Mouse (Mus musculus) right cerebral cortex, postnatal 36 days (tissue): ENCODE data around the gene Minos1.

Source experiments
- DNase-seq, 2 experiments: peaks; one replicate each; pipeline ENCODE4 v3.0.0; 2022; ENCODE audit warnings: low spot score in 2 of 2, mixed read lengths in 1 of 2

Minos1 gene

GRCm38 (mm10) chr4:139095406-139095805 lies 35.5 kb downstream of the Minos1 start:
- DNase-seq = no peak

DNA sequence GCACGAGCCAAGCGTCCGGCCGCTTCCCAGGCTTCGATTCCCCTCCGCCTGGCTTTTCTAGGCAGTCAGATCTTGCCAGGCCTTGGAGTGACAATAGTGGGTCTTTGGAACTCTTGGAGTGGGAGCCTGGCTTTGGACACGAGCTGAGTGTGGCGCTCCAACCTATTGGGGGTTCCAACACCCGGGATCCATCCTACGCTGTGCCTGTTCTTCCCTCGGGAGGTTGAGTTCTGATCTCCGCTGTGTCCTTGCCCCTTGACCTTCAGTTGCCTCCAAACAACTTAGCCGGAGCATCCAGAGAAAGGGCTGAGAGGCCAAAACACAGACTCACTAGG lies 37.8 kb downstream of the Minos1 start:
- DNase-seq = no peak

GRCm38 (mm10) chr4:139092356-139093195 lies 38.3 kb downstream of the Minos1 start, which contains the start of gene Nbl1:
Gene Nbl1, minus strand, starts transcription at chr4:139092993.
- no peak for DNase-seq

GRCm38 (mm10) chr4:139091478-139092355 lies 39.2 kb downstream of the Minos1 start:
- no peak for DNase-seq

DNA sequence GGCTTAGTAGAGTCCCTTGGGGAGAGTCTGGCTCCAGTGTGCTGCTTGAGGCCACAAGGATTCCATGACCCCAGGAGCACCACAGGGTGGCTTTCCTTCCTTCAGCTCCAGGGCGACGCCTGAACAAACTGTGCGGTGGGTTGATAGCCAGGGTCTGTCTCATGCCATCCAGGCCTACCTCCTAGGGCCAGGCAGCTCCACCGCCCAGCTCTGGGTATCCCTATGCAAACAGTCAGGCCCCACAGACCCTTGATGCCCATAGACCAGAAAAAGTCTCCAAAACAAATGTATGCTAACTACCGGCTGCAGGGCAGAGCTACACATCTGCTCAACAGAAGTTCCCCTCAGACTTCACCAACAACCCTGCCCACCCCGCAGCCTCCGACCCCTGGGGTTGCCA lies 39.8 kb downstream of the Minos1 start:
- DNase-seq = no peak

- DNase-seq = no peak
Observed at GRCm38 (mm10) chr4:139090303-139090940, 40.5 kb downstream of the Minos1 start.

DNA sequence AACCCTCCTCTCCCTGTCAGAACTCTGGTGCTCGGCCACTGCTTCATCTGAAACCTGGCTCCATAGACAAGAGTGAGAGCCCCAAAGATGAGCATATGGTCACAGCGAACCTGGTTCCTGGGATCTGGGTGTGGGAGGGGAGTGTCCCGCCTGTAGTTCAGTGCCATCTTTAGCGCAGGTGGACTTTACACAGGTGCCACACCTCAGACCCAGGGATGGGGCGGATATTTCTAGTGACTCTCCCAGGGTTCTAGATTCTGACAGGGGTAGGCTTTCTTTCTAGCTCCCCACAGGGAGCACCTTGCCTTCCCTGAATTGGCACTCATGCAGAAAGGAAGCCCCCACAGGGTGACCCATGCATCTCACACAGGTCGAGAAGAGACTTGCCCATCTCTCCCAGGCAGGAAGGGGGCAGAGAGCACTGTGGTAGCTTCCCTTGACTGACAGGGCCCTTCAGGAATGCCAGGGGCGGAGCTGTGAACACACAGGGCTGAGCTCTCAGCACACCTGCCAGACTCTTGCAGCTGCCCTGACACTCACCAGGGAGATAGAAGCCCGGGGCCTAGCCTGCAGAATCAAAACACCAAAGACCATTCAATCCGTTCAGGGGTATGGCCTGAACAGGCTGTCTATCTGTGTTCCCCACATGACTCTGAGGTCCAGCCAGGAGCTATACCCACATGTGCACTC lies 41.8 kb downstream of the Minos1 start:
- DNase-seq = no peak

DNA sequence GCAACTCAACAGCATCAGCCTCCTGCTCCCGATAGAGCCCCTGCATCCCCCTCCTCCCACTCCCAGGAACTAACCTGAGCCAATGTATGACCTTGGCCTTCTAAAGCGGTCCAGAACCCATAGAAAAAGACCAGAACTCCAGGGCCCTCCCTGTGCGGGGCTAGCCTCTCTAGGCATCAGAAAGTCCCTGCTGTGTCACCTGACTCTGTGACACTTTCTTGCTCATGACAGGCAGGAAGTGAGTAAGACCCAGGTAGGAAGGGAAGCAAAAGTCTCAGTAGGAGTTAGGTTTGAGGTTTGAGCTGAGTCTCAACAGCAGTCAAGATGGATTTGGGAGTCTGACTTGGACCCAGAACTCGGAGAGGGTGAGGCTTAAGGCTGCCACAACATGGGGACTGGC lies 43.9 kb downstream of the Minos1 start:
- no peak for DNase-seq

DNA sequence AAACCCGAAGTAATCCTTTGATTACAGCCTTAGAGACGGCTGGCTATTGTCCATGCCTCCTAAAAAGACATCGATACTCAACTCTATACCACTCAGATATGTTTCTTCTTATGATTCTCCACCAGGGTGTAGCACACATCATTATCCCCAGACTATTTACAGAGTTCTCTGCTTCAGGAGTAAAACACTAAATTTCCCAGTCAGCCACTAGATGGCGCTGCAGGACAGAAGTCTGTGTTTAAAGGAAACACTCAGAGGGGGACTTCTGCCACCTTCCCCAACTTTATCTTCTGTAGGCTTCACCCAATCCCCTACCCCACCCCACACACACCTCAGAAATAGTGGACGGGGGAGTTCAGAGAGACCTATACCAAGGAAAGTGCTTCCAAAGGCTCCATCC lies 44.9 kb downstream of the Minos1 start:
- peak; percentile 58 to 68 for DNase-seq

GRCm38 (mm10) chr4:139085337-139085736 lies 45.6 kb downstream of the Minos1 start:
- DNase-seq = no peak

DNA sequence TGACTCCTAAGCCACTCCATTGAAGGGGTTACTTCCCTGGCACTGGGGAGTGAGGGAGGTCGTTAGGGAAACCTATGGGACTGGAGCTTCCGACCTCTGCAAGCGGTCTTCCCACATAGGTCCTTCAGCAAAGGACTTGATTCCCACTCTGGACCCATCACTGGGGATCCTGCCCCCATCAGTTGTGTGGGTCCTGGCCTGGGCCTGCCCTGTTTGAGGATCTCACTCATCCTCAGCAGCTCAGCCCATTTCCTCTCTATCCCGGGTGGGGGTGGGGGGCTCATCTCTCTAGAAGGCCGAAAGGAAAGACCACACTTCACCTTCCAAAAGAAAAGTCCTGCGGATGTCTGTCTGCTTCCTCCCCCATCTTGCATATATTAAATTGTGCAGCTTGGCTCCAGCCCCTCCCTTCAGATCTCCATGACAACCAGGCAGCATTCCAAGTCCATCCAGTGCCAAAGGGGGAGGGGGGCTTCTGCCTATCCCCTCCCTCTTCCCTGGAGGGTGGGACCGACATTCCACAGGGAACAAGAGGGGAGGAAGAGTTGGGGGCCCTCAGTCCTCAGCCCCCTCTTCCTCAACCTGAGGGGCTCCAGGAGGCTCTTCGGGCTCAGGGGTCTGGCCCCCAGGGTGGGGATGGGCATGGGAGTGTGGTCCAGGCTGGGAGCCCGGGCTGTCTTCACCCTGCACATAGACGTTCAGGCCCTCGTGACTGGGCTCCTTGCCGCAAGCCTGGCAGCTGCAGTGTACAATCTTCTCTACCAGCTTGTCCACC lies 47.9 kb downstream of the Minos1 start:
- DNase-seq = no peak

- DNase-seq = no peak
Observed at GRCm38 (mm10) chr4:139081270-139081931, 49.5 kb downstream of the Minos1 start.

DNA sequence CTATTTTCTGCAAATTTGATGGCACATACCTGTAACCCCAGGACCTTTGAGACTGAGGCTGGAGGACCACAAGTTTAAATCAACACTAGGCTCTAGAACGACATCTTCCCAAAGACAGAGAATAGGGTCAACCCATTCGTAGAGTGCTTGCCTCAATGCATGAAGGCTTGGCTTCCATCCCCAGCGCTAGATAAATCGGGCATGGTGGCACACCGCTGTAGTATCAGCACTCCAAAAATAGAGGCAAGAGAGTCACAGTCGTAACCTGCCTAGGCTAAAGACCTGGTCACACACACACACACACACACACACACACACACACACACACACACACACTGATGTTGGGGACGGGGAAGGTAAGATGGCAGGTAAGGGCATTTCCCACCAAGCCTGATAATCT lies 50.7 kb downstream of the Minos1 start:
- DNase-seq = no peak

DNA sequence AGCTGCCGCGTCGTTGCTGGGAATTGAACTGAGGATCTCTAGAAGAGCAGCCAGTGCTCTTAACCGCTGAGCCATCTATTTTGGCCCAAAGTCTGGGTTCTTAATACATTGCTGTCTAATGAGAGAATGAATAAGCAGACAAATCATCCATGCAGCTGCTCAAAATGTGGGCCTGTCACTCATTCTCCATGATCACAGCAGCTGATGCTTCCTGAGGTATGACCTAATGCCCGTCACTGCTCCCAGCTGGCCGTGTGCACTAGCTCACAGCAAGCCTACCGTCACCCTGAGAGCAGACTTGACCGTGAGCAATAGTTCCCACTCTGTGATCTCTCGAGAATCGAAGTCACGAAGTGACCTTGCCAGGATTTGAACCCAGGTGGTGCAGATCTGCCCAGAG lies 51.5 kb downstream of the Minos1 start:
- DNase-seq = no peak

- DNase-seq = no peak
Observed at GRCm38 (mm10) chr4:139078726-139079125, 52.2 kb downstream of the Minos1 start.

- DNase-seq = no peak
Observed at GRCm38 (mm10) chr4:139078313-139078712, 52.6 kb downstream of the Minos1 start.

GRCm38 (mm10) chr4:139075915-139076314 lies 55.0 kb downstream of the Minos1 start:
- DNase-seq = no peak

GRCm38 (mm10) chr4:139075041-139075711 lies 55.7 kb downstream of the Minos1 start, which contains the start of gene Htr6:
Gene Htr6, minus strand, starts transcription at chr4:139075570.
- peak in 1 of 2 experiments; percentile 41 for DNase-seq

GRCm38 (mm10) chr4:139074060-139074459 lies 56.9 kb downstream of the Minos1 start:
- no peak for DNase-seq

DNA sequence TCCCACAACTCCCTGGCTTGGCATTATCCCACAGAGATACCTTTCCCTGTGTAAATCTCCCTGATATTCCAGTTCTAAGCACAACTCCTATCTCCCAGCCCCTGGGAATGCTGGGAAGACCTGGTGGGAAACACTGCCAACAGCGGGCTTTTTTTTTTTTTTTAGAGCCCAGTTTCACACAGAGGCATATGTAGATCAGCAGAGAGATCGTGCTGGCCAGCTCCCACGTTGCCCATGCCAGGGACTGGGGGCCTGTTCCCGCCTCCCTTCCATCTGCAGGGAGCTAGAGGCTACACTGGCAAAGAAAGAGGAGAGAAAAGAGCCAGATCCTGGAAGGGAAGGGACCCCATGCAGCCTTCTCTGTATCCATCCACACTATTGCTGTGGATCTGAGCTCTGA lies 62.6 kb downstream of the Minos1 start:
- DNase-seq = peak; percentile 69 to 71
